Mouse (Mus musculus) 3T3-L1 (cell line): ENCODE data around the gene Nfatc2ip.

Experiments
- DNase-seq: peaks from one replicate; pipeline ENCODE4 v3.0.0-alpha.2; 2015; ENCODE audit warnings: low read depth, low spot score

Gene Nfatc2ip

DNA sequence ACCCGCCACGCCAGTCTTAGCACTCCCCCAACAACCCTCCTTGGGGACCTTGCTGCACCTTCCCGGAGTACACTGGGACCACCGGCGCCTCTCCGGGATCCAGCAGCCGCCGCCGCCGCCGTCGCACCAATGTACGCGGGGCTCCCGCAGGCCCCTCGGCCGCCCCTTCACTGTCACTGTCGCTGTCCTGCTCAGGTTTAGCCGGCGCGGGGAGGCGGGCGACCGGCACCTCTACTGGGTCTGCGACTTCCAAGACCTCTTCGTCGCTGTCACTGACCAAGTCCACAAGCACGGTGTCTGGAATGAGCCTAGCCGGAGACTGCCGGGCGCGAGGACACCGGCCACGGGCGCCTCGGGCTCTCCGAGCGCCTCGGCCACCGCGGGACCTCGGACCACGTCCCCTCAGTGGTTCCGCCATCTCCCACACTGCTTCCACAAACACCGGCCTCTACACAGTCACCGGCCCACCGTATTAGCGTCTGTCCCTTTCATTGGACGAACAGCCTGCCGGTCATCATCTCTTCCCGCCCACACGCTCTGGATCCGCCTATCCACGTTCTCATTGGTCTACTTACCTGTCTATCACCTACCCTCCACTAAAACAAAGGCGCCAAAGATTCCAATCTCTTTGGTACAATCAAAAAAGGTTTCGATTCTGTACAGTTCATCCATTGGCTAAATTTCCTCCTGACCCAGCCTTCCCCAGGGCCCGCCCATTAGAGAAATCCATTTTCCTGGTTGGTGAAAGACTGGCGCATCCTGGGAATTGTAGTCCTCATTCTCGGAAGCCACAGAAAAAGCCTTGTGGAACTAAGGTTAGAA, at the start of gene Nfatc2ip:
TSS of gene Nfatc2ip (minus strand) at position 440 of the 822 bp plus-strand sequence.
- peak; percentile 98 for DNase-seq

- DNase-seq, result no peak
Observed at GRCm38 (mm10) chr7:126446217-126446616, 49.7 kb upstream of the Nfatc2ip start.

DNA sequence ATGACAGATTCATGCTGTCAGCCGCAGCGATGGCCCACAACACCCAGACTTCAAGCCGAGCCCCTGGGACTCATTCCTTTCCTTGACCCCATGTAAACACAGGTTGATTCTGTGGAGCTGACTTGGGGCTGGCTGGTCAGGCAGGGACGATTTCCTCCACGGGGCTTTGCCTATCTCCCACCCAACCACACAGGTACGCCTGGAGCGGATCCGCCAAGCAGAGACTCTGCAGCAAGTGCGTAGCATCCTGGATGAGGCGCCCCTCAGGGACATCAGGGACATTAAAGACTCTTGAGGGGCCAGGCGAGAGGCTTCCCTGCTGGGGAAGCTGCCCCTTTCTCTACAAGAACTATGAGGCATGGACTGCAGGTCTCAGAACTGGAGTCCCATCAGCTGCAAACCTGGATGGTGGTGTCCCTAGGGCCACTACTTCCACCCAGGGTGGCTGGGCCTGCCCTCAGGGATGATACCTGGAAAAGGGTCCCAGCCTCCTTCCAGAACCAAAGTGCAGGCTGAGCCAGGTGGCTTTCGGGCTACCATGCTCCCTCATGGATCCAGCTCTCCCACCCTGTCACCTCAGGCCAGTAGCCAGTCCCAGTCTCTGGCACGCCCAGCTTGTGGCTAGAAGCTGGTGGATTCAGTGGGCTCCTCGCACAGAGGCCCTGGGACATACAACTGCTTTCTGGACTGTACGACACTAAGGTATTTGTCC, 48.7 kb upstream of the Nfatc2ip start:
- DNase-seq, result no peak

DNA sequence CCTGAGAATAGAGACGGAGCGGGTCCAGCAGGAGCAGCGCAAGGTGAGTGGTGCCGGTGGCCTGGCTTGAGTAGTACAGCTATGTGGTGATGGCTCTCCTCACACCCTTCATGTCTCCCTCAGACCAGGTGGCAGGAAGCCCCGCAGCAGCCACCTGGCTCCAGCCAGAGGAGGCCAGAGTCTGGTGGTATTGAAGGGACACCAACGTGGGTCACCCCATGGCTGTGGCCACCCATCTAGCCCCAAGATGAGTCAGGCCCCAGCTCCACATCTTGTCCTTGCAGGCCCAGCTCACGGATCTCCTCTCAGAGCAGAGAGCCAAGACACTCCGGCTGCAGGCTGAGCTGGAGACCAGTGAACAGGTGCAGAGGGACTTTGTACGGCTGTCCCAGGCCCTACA, 48.0 kb upstream of the Nfatc2ip start:
- no peak for DNase-seq

DNA sequence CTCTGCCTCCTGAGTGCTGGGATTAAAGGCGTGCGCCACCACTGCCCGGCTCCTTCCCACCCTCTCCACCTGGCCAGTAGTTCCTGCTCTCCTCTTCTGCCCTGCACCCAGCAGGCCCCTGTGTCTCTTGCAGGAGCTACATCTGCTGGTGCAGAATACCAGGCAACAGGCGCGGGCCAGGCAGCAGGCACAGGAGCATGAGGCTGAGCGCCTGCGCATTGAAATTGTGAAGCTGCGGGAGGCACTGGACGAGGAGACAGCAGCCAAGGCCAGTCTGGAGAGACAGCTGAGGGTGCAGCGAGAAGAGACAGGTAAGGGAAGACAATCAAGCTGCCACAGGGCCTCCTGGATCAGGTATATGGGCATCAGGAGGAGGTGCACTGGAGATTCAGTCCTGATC, 47.5 kb upstream of the Nfatc2ip start:
- DNase-seq, result no peak

DNA sequence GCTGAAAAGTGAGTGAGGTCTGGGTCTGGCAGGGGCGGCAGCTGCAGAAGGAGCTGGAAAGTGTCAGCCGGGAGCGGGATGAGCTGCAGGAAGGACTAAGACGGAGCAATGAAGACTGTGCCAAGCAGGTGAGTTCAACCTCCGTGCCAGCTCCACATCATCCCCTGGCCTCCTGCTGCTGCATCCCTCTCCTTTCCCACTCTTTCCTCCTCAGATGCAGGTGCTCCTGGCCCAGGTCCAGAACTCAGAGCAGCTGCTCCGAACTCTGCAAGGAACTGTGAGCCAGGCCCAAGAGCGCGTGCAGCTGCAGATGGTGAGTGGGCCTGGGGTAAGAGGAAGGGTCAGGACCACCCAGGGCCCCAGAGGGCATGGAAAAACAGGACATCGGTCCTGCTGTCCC, 43.6 kb upstream of the Nfatc2ip start:
- DNase-seq, result no peak

GRCm38 (mm10) chr7:126436851-126437250, 40.3 kb upstream of the Nfatc2ip start:
- DNase-seq, result peak; percentile 55

GRCm38 (mm10) chr7:126435801-126436200, 39.3 kb upstream of the Nfatc2ip start:
- DNase-seq, result no peak

GRCm38 (mm10) chr7:126434726-126435125, 38.2 kb upstream of the Nfatc2ip start:
- DNase-seq, result no peak

DNA sequence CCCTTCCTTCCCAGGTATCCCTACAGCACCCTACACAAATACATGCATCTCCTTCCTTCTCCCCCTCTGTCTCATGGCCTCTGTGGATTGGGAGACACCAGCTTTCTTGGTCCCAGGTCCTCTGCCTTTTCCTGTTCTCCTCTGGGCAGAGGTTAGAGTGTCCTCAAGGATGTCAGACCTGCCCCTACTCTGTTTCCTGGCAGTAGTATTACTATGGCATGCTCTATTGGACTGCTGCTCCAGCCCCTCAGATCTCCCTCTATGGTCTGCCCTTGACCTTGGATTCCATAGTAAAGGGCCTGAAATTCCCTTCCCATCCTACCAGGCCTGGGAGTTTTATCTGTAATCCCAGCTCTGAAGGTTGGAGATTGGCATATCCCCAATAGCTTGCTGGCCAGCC, 33.6 kb upstream of the Nfatc2ip start:
- DNase-seq, result no peak

- DNase-seq, result no peak
Observed at GRCm38 (mm10) chr7:126429503-126429898, 33.0 kb upstream of the Nfatc2ip start.

- DNase-seq, result peak; percentile 87
Observed at GRCm38 (mm10) chr7:126428631-126429502, 32.3 kb upstream of the Nfatc2ip start, which contains the start of gene Rabep2. Gene Rabep2 (plus strand): TSS chr7:126428759.

GRCm38 (mm10) chr7:126428154-126428553, 31.6 kb upstream of the Nfatc2ip start:
- DNase-seq, result no peak

- DNase-seq, result peak; percentile 17
Observed at GRCm38 (mm10) chr7:126427323-126427860, 30.9 kb upstream of the Nfatc2ip start.

DNA sequence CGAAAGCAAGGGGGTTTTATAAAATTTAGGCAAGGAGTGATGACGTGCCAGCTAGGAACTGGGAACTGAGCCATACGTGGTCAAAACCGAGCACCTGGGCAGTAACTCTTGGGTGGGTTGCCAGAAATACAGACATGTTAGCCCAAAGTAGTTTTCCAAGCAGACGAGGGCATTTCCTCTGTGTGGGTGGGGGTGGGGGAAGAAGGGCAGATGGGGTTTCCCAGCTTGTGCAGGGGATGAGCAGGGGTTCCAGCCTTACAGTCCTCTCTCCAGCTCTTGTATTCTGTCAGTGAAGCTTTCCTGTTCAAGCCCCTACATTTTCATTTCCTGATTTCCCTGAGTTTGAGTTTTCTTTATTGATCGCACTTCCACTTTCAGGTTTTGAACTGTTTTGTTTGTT, 27.6 kb upstream of the Nfatc2ip start:
- DNase-seq, result no peak

- DNase-seq, result no peak
Observed at GRCm38 (mm10) chr7:126421756-126422155, 25.2 kb upstream of the Nfatc2ip start.

DNA sequence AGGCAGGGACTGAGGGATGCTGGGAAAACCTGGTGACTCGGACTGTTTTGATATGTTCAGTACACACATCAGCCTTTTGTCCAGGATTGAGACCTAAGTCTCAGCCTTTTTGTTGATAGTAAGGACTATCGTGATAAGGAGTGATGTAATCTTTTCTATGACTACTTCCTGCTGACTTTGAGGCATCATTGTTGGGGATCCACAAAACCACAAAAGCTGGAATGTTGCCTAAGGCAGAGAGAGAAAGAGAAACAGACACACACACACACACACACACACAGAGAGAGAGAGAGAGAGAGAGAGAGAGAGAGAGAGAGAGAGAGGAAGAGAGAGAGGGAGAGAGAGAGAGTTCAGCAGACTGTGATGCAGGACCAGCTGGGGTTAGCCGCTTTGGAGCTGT, 22.0 kb upstream of the Nfatc2ip start:
- DNase-seq, result peak; percentile 64

GRCm38 (mm10) chr7:126417606-126418005, 21.1 kb upstream of the Nfatc2ip start:
- DNase-seq, result no peak

GRCm38 (mm10) chr7:126417045-126417444, 20.5 kb upstream of the Nfatc2ip start:
- no peak for DNase-seq

DNA sequence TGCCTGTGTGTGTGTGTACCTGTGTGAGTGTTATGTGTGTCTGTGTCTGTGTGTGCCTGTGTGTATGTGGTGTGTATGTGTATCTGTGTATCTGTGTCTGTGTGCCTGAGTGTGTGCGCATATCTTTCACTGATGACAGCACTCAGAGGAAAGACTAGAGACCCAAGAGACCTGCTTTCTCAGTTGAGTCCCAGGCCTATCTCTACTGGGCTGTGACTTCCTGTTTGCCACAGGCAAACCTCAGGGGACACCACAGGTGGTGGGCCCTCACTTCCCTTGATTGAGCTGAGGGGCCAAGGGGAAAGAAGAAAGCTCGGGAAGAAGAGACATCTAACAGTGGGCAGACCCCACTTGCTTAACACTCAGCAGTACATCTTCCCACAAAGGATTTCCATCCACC, 20.1 kb upstream of the Nfatc2ip start:
- DNase-seq, result no peak

- no peak for DNase-seq
Observed at GRCm38 (mm10) chr7:126414725-126415124, 18.2 kb upstream of the Nfatc2ip start, which contains the start of gene Cd19. Gene Cd19 (minus strand): TSS chr7:126414889.

- no peak for DNase-seq
Observed at GRCm38 (mm10) chr7:126411061-126411460, 14.5 kb upstream of the Nfatc2ip start.
